Comparison of ENCODE assay signal across 10 mouse cellular contexts in genomic region chr9:96753921-96754624, GRCm38 (mm10). TPM values are rescaled to one million over a fixed set of nuclear protein-coding genes. Genes with fewer than 3 reads are reported as not detected.
DNase-seq lines count a peak whose midpoint lies in the region; ATAC-seq and TF ChIP-seq lines count a peak whose summit lies in the region.
"Had no signal": no experiment of that assay in that cellular context is flagged by ENCODE, and none has a peak within 500 bp of the region (broad histone marks: within the 10 kb centered on the region; RNA-seq: fewer than 3 reads in every experiment).

No protein-coding gene starts in this region.

- H3K27ac ChIP-seq in heart, embryonic 12.5 days (ENCODE audit: poor library complexity, severe bottlenecking): peak overlapping the region; percentile 24; the same call in 1 of the 2 replicates
- H3K27ac ChIP-seq in CH12.LX (ENCODE audit: insufficient read depth, low read depth): peak overlapping the region; percentile 98
- peak overlapping the region; percentile 40; the same call in 1 of the 2 replicates for H3K27ac ChIP-seq in limb, embryonic 10.5 days
- H3K27ac ChIP-seq: hindbrain, postnatal 0 days; liver, embryonic 14.5 days had no signal

- peak; percentile 52 for TF ChIP-seq POLR2A in CH12.LX (IDR thresholded peaks at IDR 0.05; ENCODE audit: low read depth, low read length)

- peaks cover 11% of the 10 kb centered on the region for H3K36me3 ChIP-seq in heart, embryonic 12.5 days
- peaks cover 16 to 19% of the 10 kb centered on the region in 2 experiments for H3K36me3 ChIP-seq in CH12.LX (replicated peaks in 1 of 2; ENCODE audit: control insufficient read depth in 1 of 2, insufficient read depth in 1 of 2, low read length in 1 of 2)
- H3K36me3 ChIP-seq in limb, embryonic 10.5 days: no peaks in the 10 kb centered on the region

- TF ChIP-seq EP300 in CH12.LX (IDR thresholded peaks at IDR 0.05; ENCODE audit: low read length): no peak; the same call in 1 of the 2 replicates

- H3K79me2 ChIP-seq in CH12.LX (replicated peaks; ENCODE audit: control insufficient read depth, extremely low read depth, insufficient read depth, poor library complexity, severe bottlenecking): peaks cover 29% of the 10 kb centered on the region

- ATAC-seq in heart, embryonic 12.5 days (ENCODE audit: insufficient number of reproducible peaks, low FRiP score): no peak
- no peak for ATAC-seq in megakaryocyte progenitor cell, adult 5-6 weeks (replicated peaks; ENCODE audit: poor library complexity)
- ATAC-seq: hindbrain, postnatal 0 days had no signal

- H3K4me1 ChIP-seq in heart, embryonic 12.5 days (replicated peaks): peaks cover 30% of the 10 kb centered on the region
- peaks cover 27 to 63% of the 10 kb centered on the region in 2 experiments for H3K4me1 ChIP-seq in CH12.LX (ENCODE audit: control insufficient read depth in 1 of 2, insufficient read depth in 2 of 2)
- H3K4me1 ChIP-seq in limb, embryonic 10.5 days: peaks cover 14% of the 10 kb centered on the region

- no peak for DNase-seq in heart, postnatal 10 days
- peak; percentile 29 for DNase-seq in 3T3-L1 (ENCODE audit: low read depth, low spot score)
- DNase-seq in CH12.LX (ENCODE audit: extremely low read depth): peak; percentile 75
- no peak for DNase-seq in limb, embryonic 10.5 days (ENCODE audit: low spot score)
- DNase-seq in frontal cortex, postnatal 10 days (ENCODE audit: low spot score in 2 of 2): no peak
- DNase-seq: cerebellum, postnatal 10 days had no signal

- intact Hi-C loops in heart, postnatal 10 days (cut with DNase I): no loop called here

- H3K4me2 ChIP-seq in heart, embryonic 12.5 days: no peak overlapping the region
- H3K4me2 ChIP-seq in CH12.LX (ENCODE audit: insufficient read depth, low read depth, poor library complexity, severe bottlenecking): peak overlapping the region; percentile 97

- H3K9me3 ChIP-seq in heart, embryonic 12.5 days (replicated peaks): 0 out of 2 replicates have a peak, but pooled peaks cover 6% of the 10 kb centered on the region
- peaks cover 16% of the 10 kb centered on the region for H3K9me3 ChIP-seq in CH12.LX (replicated peaks; ENCODE audit: low read length)
- H3K9me3 ChIP-seq in limb, embryonic 10.5 days (replicated peaks): no peaks in the 10 kb centered on the region

- no peak for TF ChIP-seq RAD21 in CH12.LX (IDR thresholded peaks at IDR 0.05; ENCODE audit: low read depth, low read length)

- no peak for TF ChIP-seq CTCF in CH12.LX (conservative IDR thresholded peaks at IDR 0.05 in 1 of 2, IDR thresholded peaks at IDR 0.05 in 1 of 2; ENCODE audit: low read depth in 2 of 2, low read length in 2 of 2)

- H3K4me3 ChIP-seq in heart, embryonic 12.5 days: no peak overlapping the region
- peak overlapping the region; percentile 20 to 75 (median 41) for H3K4me3 ChIP-seq in CH12.LX (replicated peaks in 1 of 3; ENCODE audit: low read depth in 2 of 3, low read length in 2 of 3, poor library complexity in 1 of 3)
- no peak overlapping the region for H3K4me3 ChIP-seq in limb, embryonic 10.5 days

- H3K9ac ChIP-seq in heart, embryonic 12.5 days: no peak overlapping the region
- H3K9ac ChIP-seq in CH12.LX (ENCODE audit: insufficient read depth, low read depth): peak overlapping the region; percentile 88
- H3K9ac ChIP-seq: liver, embryonic 14.5 days had no signal

- H3K27me3 ChIP-seq in heart, embryonic 12.5 days (replicated peaks): no peaks in the 10 kb centered on the region
- H3K27me3 ChIP-seq in CH12.LX (replicated peaks): no peaks in the 10 kb centered on the region
- H3K27me3 ChIP-seq in limb, embryonic 10.5 days (ENCODE audit: low read depth, poor library complexity, severe bottlenecking): no peaks in the 10 kb centered on the region

- in situ Hi-C loops in CH12.LX (cut with MboI; ENCODE audit: low pct_ligation_motif_present, low pct_unique_long_range_greater_than_20kb, low sequenced_read_pairs): no loop called here

- 31% methylated on average over 11 of the region's 11 CpGs for WGBS in heart, embryonic 12.5 days
- 79% methylated on average over 11 of the region's 11 CpGs for WGBS in limb, embryonic 10.5 days

- dilution Hi-C loops in CH12.LX (cut with MboI; ENCODE audit: extremely low pct_ligation_motif_present, extremely low pct_unique_long_range_greater_than_20kb, low sequenced_read_pairs): no loop called here

TF ChIP-seq in CH12.LX, 34 proteins besides CTCF, POLR2A, EP300 and RAD21:
- TF ChIP-seq CHD2 (IDR thresholded peaks at IDR 0.05; ENCODE audit: low read length): no peak
- TF ChIP-seq ELF1 (IDR thresholded peaks at IDR 0.05; ENCODE audit: low read depth, low read length): 0 out of 2 replicates have a peak, but pooled peaks have one; percentile 6
- TF ChIP-seq UBTF (IDR thresholded peaks at IDR 0.05; ENCODE audit: low read depth, low read length): no peak
- TF ChIP-seq POLR2AphosphoS2 (IDR thresholded peaks at IDR 0.05; ENCODE audit: low read depth, low read length): no peak; the same call in 1 of the 2 replicates
- no peak for TF ChIP-seq CHD1 (IDR thresholded peaks at IDR 0.05; ENCODE audit: low read depth, low read length)
- TF ChIP-seq PAX5 (IDR thresholded peaks at IDR 0.05; ENCODE audit: low read length): no peak
- TF ChIP-seq IRF4 (IDR thresholded peaks at IDR 0.05; ENCODE audit: low read depth, low read length): no peak
- TF ChIP-seq ZMIZ1 (IDR thresholded peaks at IDR 0.05; ENCODE audit: low read depth, low read length): no peak; the same call in none of the 2 replicates
- TF ChIP-seq NRF1 (IDR thresholded peaks at IDR 0.05; ENCODE audit: low read depth, low read length): no peak
- no peak for TF ChIP-seq ZNF384 (IDR thresholded peaks at IDR 0.05; ENCODE audit: low read depth, low read length)
- TF ChIP-seq MAX (IDR thresholded peaks at IDR 0.05; ENCODE audit: low read length): no peak
- TF ChIP-seq NELFE (IDR thresholded peaks at IDR 0.05; ENCODE audit: low read depth, low read length): 0 out of 2 replicates have a peak, but pooled peaks have one; percentile 21
- no peak; the same call in 1 of the 2 replicates for TF ChIP-seq ETS1 (conservative IDR thresholded peaks at IDR 0.05; ENCODE audit: low read depth, low read length)
- no peak for TF ChIP-seq SIN3A (IDR thresholded peaks at IDR 0.05; ENCODE audit: low read length)
- TF ChIP-seq JUND (conservative IDR thresholded peaks at IDR 0.05; ENCODE audit: low read depth, low read length): no peak
- no peak; the same call in 1 of the 2 replicates for TF ChIP-seq TBP (conservative IDR thresholded peaks at IDR 0.05; ENCODE audit: low read depth, low read length)
- TF ChIP-seq GABPA (IDR thresholded peaks at IDR 0.05; ENCODE audit: insufficient replicate concordance, low read depth, low read length): no peak
- no peak for TF ChIP-seq USF1 (IDR thresholded peaks at IDR 0.05; ENCODE audit: low read depth, low read length)
- TF ChIP-seq TCF12 (IDR thresholded peaks at IDR 0.05; ENCODE audit: low read depth, low read length): peak; percentile 56; the same call in 1 of the 2 replicates
- peak; percentile 33; the same call in 1 of the 2 replicates for TF ChIP-seq MYC (IDR thresholded peaks at IDR 0.05; ENCODE audit: low read depth, low read length)
- no peak for TF ChIP-seq MEF2A (IDR thresholded peaks at IDR 0.05; ENCODE audit: borderline replicate concordance, low read depth, low read length)
- no peak for TF ChIP-seq SMC3 (IDR thresholded peaks at IDR 0.05; ENCODE audit: low read depth, low read length)
- TF ChIP-seq JUN (IDR thresholded peaks at IDR 0.05; ENCODE audit: insufficient read depth, low read depth, low read length): no peak
- 0 out of 2 replicates have a peak, but pooled peaks have one; percentile 15 for TF ChIP-seq KAT2A (IDR thresholded peaks at IDR 0.05; ENCODE audit: insufficient replicate concordance, low read length)
- TF ChIP-seq MAZ (IDR thresholded peaks at IDR 0.05; ENCODE audit: low read depth, low read length): 0 out of 2 replicates have a peak, but pooled peaks have one; percentile 63
- TF ChIP-seq ZC3H11A (IDR thresholded peaks at IDR 0.05; ENCODE audit: low read depth, low read length): no peak
- TF ChIP-seq ZKSCAN1 (IDR thresholded peaks at IDR 0.05; ENCODE audit: borderline replicate concordance, low read depth, low read length): no peak
- TF ChIP-seq BHLHE40 (IDR thresholded peaks at IDR 0.05; ENCODE audit: low read depth, low read length): peak; percentile 11
- peak; percentile 64 for TF ChIP-seq MXI1 (IDR thresholded peaks at IDR 0.05; ENCODE audit: low read depth, low read length)
- TF ChIP-seq HCFC1 (IDR thresholded peaks at IDR 0.05; ENCODE audit: low read depth, low read length): no peak
- no peak for TF ChIP-seq RCOR1 (conservative IDR thresholded peaks at IDR 0.05; ENCODE audit: low read depth, low read length)
- TF ChIP-seq USF2 (conservative IDR thresholded peaks at IDR 0.05; ENCODE audit: low read depth, low read length): no peak
- TF ChIP-seq MAFK (IDR thresholded peaks at IDR 0.05; ENCODE audit: insufficient replicate concordance, low read length): no peak
- TF ChIP-seq E2F4 (IDR thresholded peaks at IDR 0.05; ENCODE audit: insufficient replicate concordance, low read depth, low read length): no peak

RNA-seq across cellular contexts. Expression of gene Zbtb38, which starts 1.4 kb away (rescaled TPM):
- 31.3 and 32.1 TPM in 2 replicates for polyA plus RNA-seq in heart, embryonic 12.5 days (2016; fragmentation: Nextera tagmentation; extraction: Ambion mirVana)
- 10 to 100 TPM; 30.2 to 37.0 TPM for total RNA-seq in heart, postnatal 10 days (2021)
- total RNA-seq in CH12.LX (2012; rRNA removed) (83.6 and 102 TPM in 2 replicates), CH12.LX (2014; rRNA removed) (67.9 and 68.8 TPM in 2 replicates)
- 51.7 and 53.0 TPM in 2 replicates for polyA plus RNA-seq in CH12.LX (2012; ENCODE audit: insufficient read length, low read depth)
- 6.4 and 8.1 TPM in 2 replicates for polyA plus RNA-seq in limb, embryonic 10.5 days (2016; fragmentation: Nextera tagmentation; extraction: Ambion mirVana)
- total RNA-seq in megakaryocyte progenitor cell, adult 5-6 weeks (2015): 23.5 and 27.8 TPM in 2 replicates
- 24.2 and 25.7 TPM in 2 replicates for total RNA-seq in megakaryocyte progenitor cell, adult 5-6 weeks (2017)

Comparison
In these comparisons a context has a peak if more than half of its experiments do, and no peak if none do; other contexts are left out.
1. H3K27ac ChIP-seq: peak in every context shown above with its lines; median percentile 98 in CH12.LX; 40 in limb, embryonic 10.5 days; 24 in heart, embryonic 12.5 days.
2. H3K4me3 ChIP-seq: peak in CH12.LX (3 of 3); none in heart, embryonic 12.5 days (single experiment) and limb, embryonic 10.5 days (single experiment).
3. DNase-seq: peak in 3T3-L1 (single experiment) and CH12.LX (single experiment); none in heart, postnatal 10 days (0 of 2), limb, embryonic 10.5 days (single experiment) and frontal cortex, postnatal 10 days (0 of 2).